Mouse (Mus musculus) heart, postnatal 0 days (tissue): ENCODE data around the gene Gm15114. TPM values are rescaled to one million over a fixed set of nuclear protein-coding genes. Genes with fewer than 3 reads are reported as not detected.
"Not testable (repeated sequence)": the region's sequence is repeated elsewhere in the genome, so short reads cannot be mapped to it uniquely, and the experiment has no call there.

Experiments used
- ATAC-seq: fragments of 200-750 bp; cut with Nextera tagmentation; 2 replicates; pipeline ENCODE4 v1.8.0; 2017; ENCODE audit warnings: low read depth, moderate number of reproducible peaks, moderate library complexity; ENCODE audit not compliant: insufficient read depth
- DNase-seq: peaks from one replicate; pipeline ENCODE4 v3.0.0-alpha.2; 2016; ENCODE audit warnings: low spot score
- H3K27ac ChIP-seq: fragments of 300-500 bp; sonication (generic); 2 replicates; pipeline ENCODE4 v1.5.1; 2014; ENCODE audit warnings: low read depth, mild to moderate bottlenecking
- H3K27me3 ChIP-seq: fragments of 300-500 bp; sonication (generic); 2 replicates; pipeline ENCODE4 v1.6.1; 2014; ENCODE audit warnings: low read length, mixed read lengths; ENCODE audit not compliant: control insufficient read depth, insufficient read depth
- H3K36me3 ChIP-seq: fragments of 300-500 bp; sonication (generic); replicated peaks from 2 replicates; pipeline ENCODE4 v1.6.1; 2014; ENCODE audit warnings: low read length, mixed read lengths; ENCODE audit not compliant: control insufficient read depth, insufficient read depth
- H3K4me1 ChIP-seq: fragments of 300-500 bp; sonication (generic); 2 replicates; pipeline ENCODE4 v1.6.1; 2014; ENCODE audit warnings: antibody characterized with exemption; ENCODE audit not compliant: control insufficient read depth, insufficient read depth
- H3K4me2 ChIP-seq: fragments of 300-500 bp; sonication (generic); 2 replicates; pipeline ENCODE4 v1.6.1; 2014; ENCODE audit warnings: low read depth, mild to moderate bottlenecking, low read length, moderate library complexity
- H3K4me3 ChIP-seq: fragments of 300-500 bp; sonication (generic); 2 replicates; pipeline ENCODE4 v1.5.1; 2014; ENCODE audit warnings: low read depth, low read length
- H3K9ac ChIP-seq: fragments of 300-500 bp; sonication (generic); replicated peaks from 2 replicates; pipeline ENCODE4 v1.6.1; 2014; ENCODE audit warnings: low read depth, low read length, mixed read lengths
- H3K9me3 ChIP-seq: fragments of 300-500 bp; sonication (generic); replicated peaks from 2 replicates; pipeline ENCODE4 v1.6.1; 2016; ENCODE audit warnings: low read length; ENCODE audit not compliant: control insufficient read depth
- WGBS: fragments of 180-500 bp; shearing (Covaris S2); extraction: QIAGEN DNeasy Blood & Tissue Kit; methylation state at CpG from one replicate; pipeline ENCODE4 v1.1.7; 2014; 5-methylcytosine and 5-hydroxymethylcytosine counted together
- polyA plus RNA-seq: library from polyadenylated mRNA; unstranded; fragments of >200 nt; fragmentation: Nextera tagmentation; extraction: Ambion mirVana; gene quantifications from 2 replicates; pipeline ENCODE4 v1.2.1, GENCODE M21; 2015
- total RNA-seq: library from RNA; depleted of rRNA; stranded (reverse); fragments of >200 nt; gene quantifications from 2 replicates; pipeline ENCODE4 v1.2.3, GENCODE M21; 2014; ENCODE audit warnings: low replicate concordance; rRNA removed

The Gm15114 gene
- total RNA-seq: not detected in 2 replicates
- not detected in 2 replicates for polyA plus RNA-seq

GRCm38 (mm10) chrX:148488649-148489048 is at the start of gene Gm15114:
Gene Gm15114 (plus strand): TSS chrX:148488949.
- H3K9me3 ChIP-seq, H3K27ac ChIP-seq, H3K36me3 ChIP-seq, H3K4me3 ChIP-seq, H3K27me3 ChIP-seq, H3K9ac ChIP-seq, H3K4me1 ChIP-seq, DNase-seq, H3K4me2 ChIP-seq, ATAC-seq: not testable (repeated sequence)
- WGBS: no CpG with 5 or more reads among the region's 1 CpGs

Other genes with a start within 250 kb of the Gm15114 start
- gene Gm8334, start 126.2 kb downstream of the Gm15114 start, total RNA-seq: not detected in 2 replicates
- gene Gm8334, start 126.2 kb downstream of the Gm15114 start, polyA plus RNA-seq: not detected in 2 replicates
- not detected in 2 replicates for gene Gm15127, start 174.6 kb downstream of the Gm15114 start, total RNA-seq
- gene Gm15127, start 174.6 kb downstream of the Gm15114 start, polyA plus RNA-seq: not detected in 2 replicates